Comparison of ENCODE assay signal across 8 mouse cellular contexts in the genomic region with DNA sequence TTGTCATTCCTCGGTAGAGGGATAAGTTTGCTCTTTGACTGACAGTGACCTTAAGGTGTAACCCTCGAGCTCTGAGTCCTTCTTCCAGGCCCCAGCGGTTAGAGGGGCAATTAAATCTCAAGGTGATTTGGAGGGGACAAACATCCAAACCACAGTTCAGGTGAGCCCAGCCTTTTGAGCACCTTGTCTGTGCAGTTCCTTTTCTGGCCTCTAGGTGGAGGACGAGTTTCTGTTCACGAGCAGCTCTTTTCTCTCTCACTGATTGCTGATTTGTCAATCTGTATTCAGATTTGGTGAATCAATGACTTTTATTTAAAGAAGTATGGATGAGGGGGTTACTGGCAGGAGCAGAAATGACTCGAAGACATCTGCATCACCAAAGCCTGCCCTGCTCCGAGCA.
DNase-seq lines count a peak whose midpoint lies in the region; ATAC-seq and TF ChIP-seq lines count a peak whose summit lies in the region.

No protein-coding gene starts in this region.

- WGBS in kidney, postnatal 0 days = 31% methylated on average over 7 of the region's 7 CpGs
- WGBS in olfactory bulb, adult 2 months = 41% methylated on average over 7 of the region's 7 CpGs

- intact Hi-C loops in gastrocnemius, postnatal 14 days (cut with DNase I; ENCODE audit: low total_unique reads) = no loop called here

- H3K9me3 ChIP-seq in kidney, postnatal 0 days (replicated peaks; ENCODE audit: low read length) = no peaks in the 10 kb centered on the region

- no peak for ATAC-seq in kidney, postnatal 0 days (replicated peaks; ENCODE audit: low FRiP score, low read depth)

- H3K4me1 ChIP-seq in kidney, postnatal 0 days (replicated peaks; ENCODE audit: insufficient read depth, low read length) = no peaks in the 10 kb centered on the region
- no peaks in the 10 kb centered on the region for H3K4me1 ChIP-seq in olfactory bulb, adult 2 months (ENCODE audit: control insufficient read depth, insufficient read depth, low read length)

- H3K27ac ChIP-seq in kidney, postnatal 0 days = no peak overlapping the region
- no peak overlapping the region for H3K27ac ChIP-seq in olfactory bulb, adult 2 months (ENCODE audit: insufficient read depth, low read depth, low read length)

- TF ChIP-seq CTCF in kidney, postnatal 0 days (IDR thresholded peaks at IDR 0.05; ENCODE audit: low read depth) = peak; percentile 72
- peak; percentile 40; the same call in 1 of the 2 replicates for TF ChIP-seq CTCF in olfactory bulb, adult 2 months (IDR thresholded peaks at IDR 0.05; ENCODE audit: insufficient read depth, low read depth, low read length)

- H3K4me3 ChIP-seq in kidney, postnatal 0 days (replicated peaks; ENCODE audit: low read depth, low read length) = no peak overlapping the region
- no peak overlapping the region for H3K4me3 ChIP-seq in olfactory bulb, adult 2 months (ENCODE audit: insufficient read depth, low read depth, low read length)

- H3K36me3 ChIP-seq in kidney, postnatal 0 days (ENCODE audit: insufficient read depth, low read length) = no peaks in the 10 kb centered on the region

- TF ChIP-seq POLR2A in olfactory bulb, adult 2 months (IDR thresholded peaks at IDR 0.05; ENCODE audit: insufficient read depth, low read depth, low read length) = no peak

- peak; percentile 27 for DNase-seq in gastrocnemius, postnatal 10 days
- DNase-seq in gastrocnemius, postnatal 14 days = no peak
- peak; percentile 31 for DNase-seq in ovary, postnatal 14 days (ENCODE audit: low spot score)
- no peak for DNase-seq in ovary, adult 18-20 months (ENCODE audit: low spot score)
- peak; percentile 54 to 65 for DNase-seq in cerebellum, adult 18-20 months
- peak; percentile 45 for DNase-seq in kidney, postnatal 0 days (ENCODE audit: low spot score)
- DNase-seq in urinary bladder, postnatal 10 days (ENCODE audit: low spot score) = no peak

- H3K27me3 ChIP-seq in kidney, postnatal 0 days (ENCODE audit: insufficient read depth, low read length) = no peaks in the 10 kb centered on the region; the same call in 1 of the 2 replicates

- H3K4me2 ChIP-seq in kidney, postnatal 0 days (ENCODE audit: low read length) = no peak overlapping the region

- H3K9ac ChIP-seq in kidney, postnatal 0 days (ENCODE audit: low read depth, low read length) = no peak overlapping the region

Comparison
In these comparisons a context has a peak if more than half of its experiments do, and no peak if none do; other contexts are left out.
1. DNase-seq: peak in gastrocnemius, postnatal 10 days (single experiment), ovary, postnatal 14 days (single experiment), cerebellum, adult 18-20 months (2 of 2) and kidney, postnatal 0 days (single experiment); none in gastrocnemius, postnatal 14 days (single experiment), ovary, adult 18-20 months (single experiment) and urinary bladder, postnatal 10 days (single experiment).